7 mouse cellular contexts compared by ENCODE assay signal in the genomic region with DNA sequence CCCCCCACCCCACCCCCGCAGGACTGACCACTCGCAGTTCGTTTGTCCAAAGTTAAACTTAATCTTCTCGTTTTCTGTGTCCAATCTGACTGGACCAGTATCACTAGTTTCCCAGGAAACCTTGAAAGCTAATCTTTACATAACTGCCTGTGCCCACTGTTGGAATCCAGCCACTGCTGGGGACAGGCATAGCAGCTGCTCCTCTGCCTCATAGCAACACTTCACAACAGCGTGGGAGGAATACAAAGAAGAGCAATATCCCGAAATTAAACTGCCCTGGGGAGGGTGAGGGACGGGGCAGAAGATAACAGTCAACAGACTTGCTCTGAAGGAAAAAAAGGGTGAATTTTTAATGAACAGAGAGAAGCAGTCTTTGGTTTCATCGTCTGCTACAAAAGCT.
DNase-seq lines count a peak whose midpoint lies in the region; ATAC-seq and TF ChIP-seq lines count a peak whose summit lies in the region.

No protein-coding gene starts in this region.

- no peak overlapping the region for H3K9ac ChIP-seq in hindbrain, embryonic 15.5 days
- no peak overlapping the region for H3K9ac ChIP-seq in intestine, postnatal 0 days (ENCODE audit: low read depth, low read length)

- WGBS in hindbrain, embryonic 15.5 days: 22% methylated on average over 8 of the region's 8 CpGs
- WGBS in intestine, postnatal 0 days: 57% methylated on average over 8 of the region's 8 CpGs

- no peaks in the 10 kb centered on the region for H3K9me3 ChIP-seq in hindbrain, embryonic 15.5 days
- H3K9me3 ChIP-seq in intestine, postnatal 0 days (ENCODE audit: control insufficient read depth): no peaks in the 10 kb centered on the region

- intact Hi-C loops in left cerebral cortex, postnatal 36 days (cut with DNase I): loop anchor here (2.0 to 10.0 kb wide), 4 partner anchors 458 to 1168 kb away; no protein-coding TSS in a partner anchor

- 0 out of 2 replicates have a peak overlapping the region, but pooled peaks have one; percentile 2 for H3K4me3 ChIP-seq in hindbrain, embryonic 15.5 days
- no peak overlapping the region for H3K4me3 ChIP-seq in intestine, postnatal 0 days (ENCODE audit: low read depth, low read length)

- TF ChIP-seq CTCF in intestine, postnatal 0 days (IDR thresholded peaks at IDR 0.05; ENCODE audit: low read depth): no peak

- H3K4me2 ChIP-seq in hindbrain, embryonic 15.5 days: peak overlapping the region; percentile 36
- no peak overlapping the region for H3K4me2 ChIP-seq in intestine, postnatal 0 days (replicated peaks; ENCODE audit: low read depth)

- no peaks in the 10 kb centered on the region for H3K27me3 ChIP-seq in hindbrain, embryonic 15.5 days
- H3K27me3 ChIP-seq in intestine, postnatal 0 days (replicated peaks; ENCODE audit: control insufficient read depth, insufficient read depth, low read length): no peaks in the 10 kb centered on the region

- peak; percentile 77 for ATAC-seq in hindbrain, embryonic 15.5 days (ENCODE audit: low FRiP score, low read depth)
- no peak for ATAC-seq in intestine, postnatal 0 days

- H3K4me1 ChIP-seq in hindbrain, embryonic 15.5 days (replicated peaks): 0 out of 2 replicates have a peak, but pooled peaks cover 4% of the 10 kb centered on the region
- H3K4me1 ChIP-seq in intestine, postnatal 0 days (replicated peaks; ENCODE audit: control insufficient read depth, insufficient read depth, low read length): no peaks in the 10 kb centered on the region

- H3K27ac ChIP-seq in hindbrain, embryonic 15.5 days (replicated peaks): 0 out of 2 replicates have a peak overlapping the region, but pooled peaks have one; percentile 0
- no peak overlapping the region for H3K27ac ChIP-seq in intestine, postnatal 0 days (ENCODE audit: low read depth, low read length)

- H3K36me3 ChIP-seq in hindbrain, embryonic 15.5 days: no peaks in the 10 kb centered on the region
- H3K36me3 ChIP-seq in intestine, postnatal 0 days (ENCODE audit: control insufficient read depth, insufficient read depth): no peaks in the 10 kb centered on the region

- peak; percentile 50 for DNase-seq in retina, postnatal 1 day
- no peak for DNase-seq in retina, embryonic 14.5 days (ENCODE audit: low spot score)
- DNase-seq in left cerebral cortex, postnatal 36 days (ENCODE audit: low spot score in 2 of 2): peak; percentile 72 to 78
- DNase-seq in adrenal gland, adult 2 months: no peak
- no peak for DNase-seq in adrenal gland, adult 8-10 months

Comparison
In these comparisons a context has a peak if more than half of its experiments do, and no peak if none do; other contexts are left out.
1. DNase-seq: peak in retina, postnatal 1 day (single experiment) and left cerebral cortex, postnatal 36 days (2 of 2); none in retina, embryonic 14.5 days (single experiment), adrenal gland, adult 2 months (single experiment) and adrenal gland, adult 8-10 months (single experiment).